Mouse (Mus musculus): Measurements from ENCODE around the gene Cd27.

GRCm38 (mm10) chr6:125213129-125213528, 23.7 kb downstream of the Cd27 start:
- TF ChIP-seq CTCF (IDR thresholded peaks at IDR 0.05) (no peak), EP300 (IDR thresholded peaks at IDR 0.05) (no peak)
